9 mouse cellular contexts compared by ENCODE assay signal in the genomic region with DNA sequence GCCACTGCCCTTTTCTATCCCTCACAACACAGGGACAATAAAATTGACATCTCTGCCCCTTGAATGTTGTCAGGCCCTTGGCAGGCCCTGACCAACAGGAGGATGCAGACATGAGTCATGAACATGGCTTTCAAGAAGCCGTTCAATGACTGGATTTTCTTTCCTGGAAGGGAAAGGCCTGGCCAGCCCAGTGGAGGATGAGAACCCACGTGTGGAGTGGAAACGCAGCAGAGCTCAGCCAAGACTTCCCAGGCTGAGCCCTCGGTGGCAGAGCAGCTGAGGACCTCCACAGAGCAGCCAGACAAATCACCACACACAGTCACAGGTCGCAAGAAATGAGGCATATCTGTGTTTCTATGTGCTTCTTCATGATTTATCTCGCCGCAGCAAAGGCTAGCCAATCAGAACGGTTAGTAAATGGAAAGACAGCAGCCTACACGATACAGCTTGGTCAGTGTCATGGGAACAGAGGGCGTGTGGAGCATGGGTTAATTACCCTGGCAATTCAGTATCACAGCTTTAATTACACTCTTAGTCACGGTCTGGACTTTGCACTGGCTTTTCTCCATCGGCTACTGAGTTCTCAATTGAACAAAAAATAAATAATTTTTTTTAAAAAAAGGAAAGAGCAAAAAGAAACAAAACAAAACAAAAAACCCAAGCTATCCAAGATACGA. TPM values are rescaled to one million over a fixed set of nuclear protein-coding genes. Genes with fewer than 3 reads are reported as not detected.
A peak's percentile ranks its signal among the peaks of the same experiment; 100 is the strongest.
DNase-seq lines count a peak whose midpoint lies in the region; ATAC-seq and TF ChIP-seq lines count a peak whose summit lies in the region.
"Had no signal": no experiment of that assay in that cellular context is flagged by ENCODE, and none has a peak within 500 bp of the region (broad histone marks: within the 10 kb centered on the region; RNA-seq: fewer than 3 reads in every experiment).

No protein-coding gene starts in this region.

- no peak for TF ChIP-seq CTCF in stomach, postnatal 0 days (IDR thresholded peaks at IDR 0.05; ENCODE audit: low read depth)

- no peak for DNase-seq in neural tube, embryonic 11.5 days (ENCODE audit: low spot score)
- no peak for DNase-seq in neural tube, embryonic 10.5 days (ENCODE audit: extremely low spot score, low spot score)
- DNase-seq in heart, postnatal 25 days (ENCODE audit: low spot score), result peak; percentile 23
- DNase-seq in kidney, postnatal 25 days, result peak; percentile 19 to 48
- DNase-seq in stomach, postnatal 0 days (ENCODE audit: low spot score), result peak; percentile 68
- no peak for DNase-seq in cerebellum, postnatal 36 days
- no peak for DNase-seq in thymus, postnatal 36 days

- peak; percentile 82 for ATAC-seq in neural tube, embryonic 11.5 days (ENCODE audit: insufficient read depth, low FRiP score, low TSS enrichment)
- peak; percentile 93 for ATAC-seq in stomach, postnatal 0 days (ENCODE audit: low FRiP score, low TSS enrichment)
- ATAC-seq in megakaryocyte-erythroid progenitor cell, adult 5-6 weeks (replicated peaks; ENCODE audit: low FRiP score, low TSS enrichment, poor library complexity, severe bottlenecking), result no peak

- no peak overlapping the region for H3K4me2 ChIP-seq in neural tube, embryonic 11.5 days (ENCODE audit: low read depth)
- peak overlapping the region; percentile 26; the same call in 1 of the 2 replicates for H3K4me2 ChIP-seq in stomach, postnatal 0 days (replicated peaks; ENCODE audit: low read depth)
- H3K4me2 ChIP-seq: liver, embryonic 15.5 days had no signal

- no peaks in the 10 kb centered on the region for H3K9me3 ChIP-seq in neural tube, embryonic 11.5 days (ENCODE audit: control insufficient read depth, low read length)
- no peaks in the 10 kb centered on the region for H3K9me3 ChIP-seq in stomach, postnatal 0 days (ENCODE audit: control insufficient read depth, low read length)
- H3K9me3 ChIP-seq: liver, embryonic 15.5 days had no signal

- H3K4me1 ChIP-seq in neural tube, embryonic 11.5 days (ENCODE audit: control insufficient read depth, insufficient read depth, low read length), result 0 out of 2 replicates have a peak, but pooled peaks cover 4% of the 10 kb centered on the region
- H3K4me1 ChIP-seq in stomach, postnatal 0 days (replicated peaks; ENCODE audit: control insufficient read depth, insufficient read depth), result 0 out of 2 replicates have a peak, but pooled peaks cover 4% of the 10 kb centered on the region

- H3K27me3 ChIP-seq in neural tube, embryonic 11.5 days (ENCODE audit: control insufficient read depth, insufficient read depth, low read length), result no peaks in the 10 kb centered on the region
- no peaks in the 10 kb centered on the region for H3K27me3 ChIP-seq in stomach, postnatal 0 days (ENCODE audit: control insufficient read depth, insufficient read depth, low read length)
- H3K27me3 ChIP-seq: liver, embryonic 15.5 days had no signal

- intact Hi-C loops in heart, postnatal 25 days (cut with DNase I), result no loop called here

- H3K9ac ChIP-seq in neural tube, embryonic 11.5 days (ENCODE audit: low read length), result no peak overlapping the region
- no peak overlapping the region for H3K9ac ChIP-seq in stomach, postnatal 0 days (ENCODE audit: low read length)
- H3K9ac ChIP-seq: liver, embryonic 15.5 days had no signal

- no peak overlapping the region for H3K27ac ChIP-seq in neural tube, embryonic 11.5 days (ENCODE audit: low read depth, low read length)
- peak overlapping the region; percentile 63 for H3K27ac ChIP-seq in stomach, postnatal 0 days (replicated peaks)
- H3K27ac ChIP-seq: liver, embryonic 15.5 days had no signal

- TF ChIP-seq EP300 in stomach, postnatal 0 days (optimal IDR thresholded peaks at IDR 0.05), result no peak

- H3K36me3 ChIP-seq in neural tube, embryonic 11.5 days (ENCODE audit: control insufficient read depth, insufficient read depth, low read length), result no peaks in the 10 kb centered on the region
- no peaks in the 10 kb centered on the region for H3K36me3 ChIP-seq in stomach, postnatal 0 days (ENCODE audit: control insufficient read depth, insufficient read depth, low read length)
- H3K36me3 ChIP-seq: liver, embryonic 15.5 days had no signal

- no peak overlapping the region for H3K4me3 ChIP-seq in neural tube, embryonic 11.5 days (ENCODE audit: low read depth, low read length)
- no peak overlapping the region for H3K4me3 ChIP-seq in stomach, postnatal 0 days (ENCODE audit: low read depth, low read length)
- H3K4me3 ChIP-seq: liver, embryonic 15.5 days had no signal

- 42% methylated on average over 13 of the region's 13 CpGs for WGBS in neural tube, embryonic 11.5 days
- WGBS in stomach, postnatal 0 days, result 36% methylated on average over 13 of the region's 13 CpGs

RNA-seq across cellular contexts. Expression of a gene that starts 16.5 kb away (rescaled TPM):
- polyA plus RNA-seq in neural tube, embryonic 11.5 days (2014; fragmentation: Nextera tagmentation; extraction: Ambion mirVana), result 13.5 and 15.3 TPM in 2 replicates
- total RNA-seq in heart, postnatal 25 days (2021), result 10 to 100 TPM; 37.1 to 38.5 TPM
- polyA plus RNA-seq in stomach, postnatal 0 days (2015; fragmentation: Nextera tagmentation; extraction: Ambion mirVana), result 13.7 and 16.7 TPM in 2 replicates
- 59.1 and 69.6 TPM in 2 replicates for total RNA-seq in megakaryocyte-erythroid progenitor cell, adult 5-6 weeks (2014; fragmentation: Nextera tagmentation)
- total RNA-seq in megakaryocyte-erythroid progenitor cell, adult 5-6 weeks (2017), result 61.5 and 69.9 TPM in 2 replicates

Comparison
In these comparisons a context has a peak if more than half of its experiments do, and no peak if none do; other contexts are left out.
1. DNase-seq: peak in heart, postnatal 25 days (single experiment), kidney, postnatal 25 days (2 of 2) and stomach, postnatal 0 days (single experiment); none in neural tube, embryonic 11.5 days (single experiment), neural tube, embryonic 10.5 days (single experiment), cerebellum, postnatal 36 days (0 of 2) and thymus, postnatal 36 days (0 of 2).